Mouse (Mus musculus) effector memory CD4-positive, alpha-beta T cell, adult 5 months (primary cell): ENCODE data around the gene Oard1. TPM values are rescaled to one million over a fixed set of nuclear protein-coding genes. Genes with fewer than 3 reads are reported as not detected.

Experiments
- polyA plus RNA-seq: library from polyadenylated mRNA; unstranded; fragments of 100-300 nt; shearing (Covaris generic); gene quantifications from one replicate; pipeline ENCODE4 v1.2.1, GENCODE M21; 2017

The Oard1 gene
- polyA plus RNA-seq: 48.0 TPM

GRCm38 (mm10) chr17:48409380-48410298, at the start of gene Oard1, which contains the start of gene Nfya:
TSS of gene Oard1 (plus strand) at chr17:48410014.
TSS of gene Nfya (minus strand) at chr17:48409906.

GRCm38 (mm10) chr17:48432158-48432980, 22.6 kb downstream of the Oard1 start, which contains the start of gene Apobec2:
TSS of gene Apobec2 (minus strand) at chr17:48432930.

GRCm38 (mm10) chr17:48451353-48451675, 41.5 kb downstream of the Oard1 start, which contains the start of gene Tspo2:
TSS of gene Tspo2 (minus strand) at chr17:48451522.

GRCm38 (mm10) chr17:48454688-48455087, 44.9 kb downstream of the Oard1 start, which contains the start of gene Unc5cl:
TSS of gene Unc5cl (plus strand) at chr17:48454901.

Other genes with a start within 250 kb of the Oard1 start
- 0.14 TPM for gene A530064D06Rik, start 242.7 kb upstream of the Oard1 start, polyA plus RNA-seq
- not detected for gene Trem1, start 177.2 kb upstream of the Oard1 start, polyA plus RNA-seq
- not detected for gene Trem3, start 162.2 kb upstream of the Oard1 start, polyA plus RNA-seq
- gene Treml4, start 145.7 kb upstream of the Oard1 start, polyA plus RNA-seq: not detected
- 1.3 TPM for gene Treml2, start 110.5 kb upstream of the Oard1 start, polyA plus RNA-seq
- 0.30 TPM for gene B430306N03Rik, start 93.9 kb upstream of the Oard1 start, polyA plus RNA-seq
- gene Trem2, start 63.6 kb upstream of the Oard1 start, polyA plus RNA-seq: not detected
- gene Treml1, start 50.1 kb upstream of the Oard1 start, polyA plus RNA-seq: not detected
- gene Nfya, start 108 bp upstream of the Oard1 start, polyA plus RNA-seq: 12.1 TPM
- 9.5 TPM for gene Apobec2, start 22.9 kb downstream of the Oard1 start, polyA plus RNA-seq
- gene Tspo2, start 41.5 kb downstream of the Oard1 start, polyA plus RNA-seq: 0.11 TPM
- 9.5 TPM for gene Unc5cl, start 44.9 kb downstream of the Oard1 start, polyA plus RNA-seq